Mouse (Mus musculus): ENCODE data around the gene Arhgef11. TPM values are rescaled to one million over a fixed set of nuclear protein-coding genes. Genes with fewer than 3 reads are reported as not detected.
"Not testable (repeated sequence)": the region's sequence is repeated elsewhere in the genome, so short reads cannot be mapped to it uniquely, and the experiment has no call there.

The Arhgef11 gene
- polyA plus RNA-seq (2015; fragmentation: Nextera tagmentation; extraction: Ambion mirVana), result 27.9 and 28.7 TPM in 2 replicates

DNA sequence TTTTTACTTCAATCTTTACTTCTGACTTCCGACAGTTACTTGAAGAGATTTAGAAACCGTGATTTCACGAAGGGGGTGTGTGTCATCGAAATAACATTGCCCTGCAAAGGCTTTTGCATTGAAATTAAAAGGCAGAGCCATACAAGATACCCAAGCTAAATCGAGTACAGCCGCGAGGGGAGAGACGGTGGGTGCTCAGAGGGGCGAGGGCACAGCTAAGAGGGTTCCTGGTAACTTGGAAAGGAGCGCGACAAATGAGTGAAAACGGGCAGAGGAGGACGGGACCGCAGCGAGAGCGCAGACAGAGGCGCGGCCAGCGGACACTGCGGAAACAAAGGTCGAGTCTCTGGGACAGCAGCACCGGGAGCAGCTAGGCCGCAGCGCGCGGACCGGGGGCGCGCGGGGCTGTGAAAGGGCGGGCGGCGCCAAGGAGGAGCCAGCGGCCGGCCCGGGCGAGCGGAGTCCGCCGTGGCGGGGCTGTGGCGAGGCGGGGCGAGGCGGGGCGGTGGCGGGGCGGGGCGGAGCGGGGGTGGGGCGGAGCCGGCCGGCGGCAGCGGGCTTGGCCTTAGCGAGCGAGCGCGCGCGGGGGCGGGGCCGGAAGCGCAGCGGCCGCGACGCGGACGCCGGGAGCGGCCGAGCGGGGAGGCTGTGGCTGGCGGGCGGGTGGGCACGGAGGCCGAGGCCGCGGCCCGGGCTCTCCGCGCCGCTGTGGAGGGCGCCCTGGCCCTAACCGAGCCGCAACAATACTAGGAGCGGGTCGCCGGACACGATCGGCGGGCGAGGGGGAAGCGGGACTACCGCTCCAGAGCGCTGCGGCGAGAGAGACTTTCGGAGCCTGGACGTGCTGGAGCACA is at the start of gene Arhgef11:
TSS of gene Arhgef11 (plus strand) at position 603 of the 854 bp plus-strand sequence.
- Histone ChIP-seq H3K4me3 (peak within 1 kb of the TSS; percentile 75), H3K27ac (peak within 1 kb of the TSS; percentile 92), H3K9me3 (no peaks in the 10 kb centered on the region), H3K36me3 (replicated peaks) (no peaks in the 10 kb centered on the region), H3K9ac (peak within 1 kb of the TSS; percentile 84), H3K4me1 (peaks cover 47% of the 10 kb centered on the region), H3K4me2 (peak within 1 kb of the TSS; percentile 98), H3K27me3 (replicated peaks) (no peaks in the 10 kb centered on the region)
- under 1% methylated on average over 96 of the region's 101 CpGs for WGBS
- ATAC-seq (replicated peaks), result peak; percentile 92

DNA sequence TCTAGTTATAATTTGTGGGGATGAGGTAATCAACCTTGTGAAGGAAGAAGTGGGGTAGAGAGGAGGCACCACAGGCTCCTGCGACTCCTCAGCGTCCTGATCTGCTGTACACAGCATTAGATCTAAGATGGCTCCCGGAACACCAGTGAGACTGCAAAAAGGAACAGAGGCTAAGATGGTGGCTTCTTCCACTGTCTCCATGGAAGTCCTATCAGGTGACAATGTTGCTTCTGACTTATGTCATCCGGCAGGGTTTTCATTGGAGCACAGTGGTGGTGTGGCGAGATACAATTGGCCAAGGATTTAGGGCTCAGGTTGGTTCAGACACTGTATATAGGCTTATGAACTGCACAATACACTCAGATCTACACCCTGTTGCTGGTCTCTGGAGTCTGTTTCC is 48.7 kb upstream of the Arhgef11 start:
- H3K9ac ChIP-seq, result no peak overlapping the region
- no peaks in the 10 kb centered on the region for H3K36me3 ChIP-seq (replicated peaks)
- WGBS, result 97% methylated on average over 5 of the region's 5 CpGs

DNA sequence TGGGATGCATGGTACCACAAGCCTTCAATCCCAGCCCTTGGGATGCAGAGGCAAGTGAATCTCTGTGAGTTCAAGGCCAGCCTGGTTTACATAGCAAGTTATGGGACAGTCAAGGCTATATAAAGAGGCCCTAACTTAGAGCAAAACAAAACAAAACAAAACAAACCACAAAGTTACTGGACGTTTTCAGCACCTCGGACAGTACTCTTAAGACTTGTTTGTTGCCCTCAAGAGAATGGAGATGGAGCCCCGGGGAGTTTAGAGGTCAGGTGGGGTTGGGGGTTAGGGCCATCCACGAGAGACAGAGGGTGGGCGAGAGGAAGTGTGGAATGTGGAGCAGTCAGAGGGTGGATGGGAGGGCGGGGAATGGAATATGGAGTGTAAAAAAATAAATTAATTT is 41.6 kb upstream of the Arhgef11 start:
- Histone ChIP-seq H3K27ac (no peak overlapping the region), H3K9me3 (no peaks in the 10 kb centered on the region), H3K36me3 (replicated peaks) (no peaks in the 10 kb centered on the region), H3K4me1 (no peaks in the 10 kb centered on the region), H3K27me3 (replicated peaks) (no peaks in the 10 kb centered on the region), H3K9ac (no peak overlapping the region), H3K4me2 (no peak overlapping the region), H3K4me3 (no peak overlapping the region)
- ATAC-seq (replicated peaks), result no peak
- 34% methylated on average over 6 of the region's 6 CpGs for WGBS

More for the DNA sequence above, 48.7 kb upstream of the Arhgef11 start:
- no peak overlapping the region for H3K4me3 ChIP-seq
- ATAC-seq (replicated peaks), result no peak
- H3K27me3 ChIP-seq (replicated peaks), result no peaks in the 10 kb centered on the region
- no peaks in the 10 kb centered on the region for H3K9me3 ChIP-seq
- H3K27ac ChIP-seq, result no peak overlapping the region
- no peak overlapping the region for H3K4me2 ChIP-seq
- peaks cover 14% of the 10 kb centered on the region for H3K4me1 ChIP-seq

DNA sequence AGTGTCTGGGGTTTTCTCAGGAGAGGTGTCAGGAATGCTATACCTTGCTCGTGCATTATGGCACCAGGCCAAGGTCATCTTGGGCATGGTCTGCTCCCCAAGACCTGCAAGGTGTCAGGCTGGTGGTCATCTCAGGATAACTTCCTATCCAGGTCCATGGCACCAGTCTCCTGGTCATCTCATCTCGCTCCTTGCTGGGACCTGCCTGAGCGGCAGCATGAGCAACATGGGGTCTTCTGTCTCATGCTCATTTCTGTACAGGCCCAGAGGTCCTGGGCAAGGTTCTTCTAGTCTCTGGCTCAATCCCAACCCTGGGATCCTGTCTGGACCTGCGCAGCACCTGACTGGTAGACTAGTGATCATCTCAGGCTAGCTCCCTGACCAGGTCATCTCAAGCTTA is 35.1 kb upstream of the Arhgef11 start:
- no peaks in the 10 kb centered on the region for H3K9me3 ChIP-seq
- WGBS, result 96% methylated on average over 4 of the region's 4 CpGs
- no peak for ATAC-seq (replicated peaks)

DNA sequence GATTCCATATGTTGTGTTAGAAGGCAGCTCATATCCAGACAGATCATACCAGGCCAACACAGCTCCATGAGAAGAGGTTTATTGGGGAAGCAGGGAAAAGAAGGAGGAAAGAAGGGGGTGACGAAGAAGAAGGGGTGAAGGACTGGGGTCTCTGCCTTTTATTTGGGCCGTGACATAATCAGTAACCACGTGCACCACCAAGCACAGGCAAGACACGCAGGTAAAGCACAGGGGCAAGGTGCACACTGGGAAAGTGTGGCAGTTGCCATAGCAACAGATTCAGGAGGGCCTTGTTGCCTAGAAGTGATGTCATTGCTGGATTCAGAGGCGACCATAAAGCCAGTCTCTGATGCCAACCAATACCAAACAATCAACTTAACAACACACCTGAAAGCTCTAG is 23.6 kb upstream of the Arhgef11 start:
- Histone ChIP-seq H3K27ac (no peak overlapping the region), H3K36me3 (replicated peaks) (no peaks in the 10 kb centered on the region), H3K27me3 (replicated peaks) (no peaks in the 10 kb centered on the region), H3K4me1 (no peaks in the 10 kb centered on the region), H3K4me2 (no peak overlapping the region), H3K9ac (no peak overlapping the region), H3K4me3 (no peak overlapping the region), H3K9me3 (no peaks in the 10 kb centered on the region)
- ATAC-seq (replicated peaks), result no peak
- 77% methylated on average over 5 of the region's 5 CpGs for WGBS

More for the DNA sequence above, 35.1 kb upstream of the Arhgef11 start:
- Histone ChIP-seq H3K4me1 (no peaks in the 10 kb centered on the region), H3K27me3 (replicated peaks) (no peaks in the 10 kb centered on the region), H3K4me3 (no peak overlapping the region), H3K27ac (no peak overlapping the region), H3K9ac (no peak overlapping the region), H3K36me3 (replicated peaks) (no peaks in the 10 kb centered on the region), H3K4me2 (no peak overlapping the region)

DNA sequence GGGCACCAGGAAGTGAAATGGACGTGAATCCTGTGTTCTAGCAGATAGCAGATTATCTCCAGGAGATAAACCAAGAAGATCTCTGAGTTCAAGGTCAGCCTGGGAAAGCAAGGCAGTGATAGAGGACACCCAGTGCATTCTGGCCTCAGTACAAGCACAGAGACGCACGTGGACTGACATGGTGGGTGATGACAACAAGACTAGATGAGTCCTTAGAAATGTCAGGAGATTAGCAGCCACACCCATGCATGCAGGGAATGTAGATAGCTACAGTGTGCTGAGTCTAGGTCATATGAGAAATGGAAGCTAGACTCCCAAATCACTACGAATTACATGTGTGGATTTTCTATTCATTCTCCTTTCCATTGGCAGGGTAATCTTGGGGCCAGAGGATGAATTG is 22.0 kb upstream of the Arhgef11 start:
- H3K27me3 ChIP-seq (replicated peaks); H3K9ac ChIP-seq; H3K9me3 ChIP-seq; H3K36me3 ChIP-seq (replicated peaks); ATAC-seq (replicated peaks); H3K4me2 ChIP-seq; H3K4me3 ChIP-seq; H3K4me1 ChIP-seq; H3K27ac ChIP-seq: not testable (repeated sequence)
- 73% methylated on average over 4 of the region's 4 CpGs for WGBS

DNA sequence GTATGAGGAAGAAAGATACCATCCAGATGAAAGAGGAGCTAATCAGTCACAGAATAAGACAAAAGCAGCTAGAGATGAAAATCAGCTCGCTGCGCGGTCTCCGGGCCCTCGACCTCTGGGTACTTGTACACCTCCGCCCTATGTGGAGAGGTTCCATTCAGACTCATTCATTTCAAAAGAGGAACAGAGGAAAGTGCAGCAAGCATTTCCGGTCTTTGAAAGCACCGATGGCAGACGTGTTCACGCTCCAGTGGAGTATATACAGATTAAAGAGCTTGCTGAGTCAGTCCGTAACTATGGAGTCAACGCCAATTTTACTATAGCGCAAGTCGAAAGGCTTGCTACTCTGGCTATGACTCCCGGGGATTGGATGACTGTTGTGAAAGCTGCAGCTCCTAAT is 16.3 kb upstream of the Arhgef11 start:
- WGBS, result 94% methylated on average over 15 of the region's 15 CpGs
- not testable (repeated sequence) for H3K27me3 ChIP-seq (replicated peaks); H3K36me3 ChIP-seq (replicated peaks); ATAC-seq (replicated peaks); H3K9ac ChIP-seq; H3K9me3 ChIP-seq; H3K4me1 ChIP-seq; H3K4me3 ChIP-seq; H3K4me2 ChIP-seq; H3K27ac ChIP-seq

DNA sequence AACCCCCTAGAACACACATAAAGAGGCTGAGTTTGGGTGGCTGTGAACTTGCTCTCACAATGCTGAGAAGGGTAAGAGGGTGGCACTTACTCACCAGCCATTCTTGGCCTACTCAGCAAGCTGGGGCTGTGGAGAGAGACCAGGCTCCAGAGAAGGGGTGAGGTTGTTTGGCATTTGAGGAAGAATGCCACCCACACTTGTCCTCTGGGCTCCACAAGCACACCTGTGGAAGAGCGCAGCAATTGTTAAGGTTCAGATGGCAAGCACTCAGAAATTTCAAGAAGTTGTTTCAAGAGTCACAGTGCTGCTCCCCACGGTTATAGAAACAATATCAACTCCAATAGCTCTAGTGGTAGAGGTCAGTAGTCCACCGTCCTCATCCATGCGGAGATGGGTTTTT is 1.0 kb upstream of the Arhgef11 start:
- Histone ChIP-seq H3K27ac (peak overlapping the region; percentile 92; the same call in 1 of the 2 replicates), H3K9me3 (no peaks in the 10 kb centered on the region), H3K36me3 (replicated peaks) (no peaks in the 10 kb centered on the region), H3K4me1 (peaks cover 39% of the 10 kb centered on the region), H3K9ac (no peak overlapping the region), H3K4me3 (no peak overlapping the region; the same call in 1 of the 2 replicates), H3K4me2 (peak overlapping the region; percentile 98), H3K27me3 (replicated peaks) (no peaks in the 10 kb centered on the region)
- WGBS, result 61% methylated on average over 4 of the region's 4 CpGs
- peak; percentile 18; the same call in 1 of the 2 replicates for ATAC-seq (replicated peaks)

DNA sequence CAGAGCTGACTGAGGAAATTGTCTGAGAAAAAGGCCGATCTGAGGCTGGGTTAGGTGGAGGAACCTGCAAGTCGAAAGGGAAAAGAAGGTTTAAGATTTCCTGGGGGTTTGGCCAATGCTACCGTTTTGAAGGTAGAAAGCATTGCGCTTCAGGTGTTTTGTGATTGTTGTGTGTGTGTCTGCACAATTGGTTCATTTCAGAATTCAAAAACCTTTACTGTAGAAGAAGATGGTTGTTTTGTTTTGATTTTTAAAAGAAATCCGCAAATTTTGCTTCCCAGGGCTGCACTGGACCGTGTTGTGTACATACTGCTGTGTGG is 412 bp downstream of the Arhgef11 start:
- Histone ChIP-seq H3K36me3 (replicated peaks) (no peaks in the 10 kb centered on the region), H3K4me2 (peak overlapping the region; percentile 98), H3K4me1 (peaks cover 52% of the 10 kb centered on the region), H3K9ac (peak overlapping the region; percentile 84), H3K27me3 (replicated peaks) (no peaks in the 10 kb centered on the region), H3K4me3 (peak overlapping the region; percentile 75), H3K27ac (peak overlapping the region; percentile 92), H3K9me3 (no peaks in the 10 kb centered on the region)
- ATAC-seq (replicated peaks), result no peak; the same call in 1 of the 2 replicates
- WGBS, result 1% methylated on average over 6 of the region's 6 CpGs

DNA sequence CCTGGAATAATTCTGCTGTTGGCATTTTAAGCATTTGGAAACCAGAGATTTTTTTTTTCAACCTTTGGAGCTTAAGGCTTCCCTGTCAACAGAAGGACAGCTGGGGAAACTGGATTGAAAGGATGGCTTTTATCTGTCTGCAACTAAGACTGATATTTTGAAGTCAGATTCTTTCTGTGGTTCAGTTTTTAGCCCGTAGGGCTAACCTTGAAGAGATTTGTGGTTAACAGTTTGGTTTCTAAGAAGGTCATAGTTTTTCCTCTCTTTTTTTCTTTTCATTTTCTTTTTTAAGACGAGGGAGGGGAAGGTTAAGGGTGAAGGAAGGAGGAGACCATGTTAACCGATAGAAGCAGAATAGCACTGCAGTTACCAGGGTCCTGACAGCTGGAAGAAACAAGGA is 881 bp downstream of the Arhgef11 start:
- no peak for ATAC-seq (replicated peaks)
- 1% methylated on average over 3 of the region's 3 CpGs for WGBS
- Histone ChIP-seq H3K4me2 (peak overlapping the region; percentile 98), H3K4me3 (peak overlapping the region; percentile 75), H3K9ac (peak overlapping the region; percentile 84), H3K4me1 (peaks cover 56% of the 10 kb centered on the region), H3K27me3 (replicated peaks) (no peaks in the 10 kb centered on the region), H3K27ac (peak overlapping the region; percentile 92; the same call in 1 of the 2 replicates), H3K36me3 (replicated peaks) (no peaks in the 10 kb centered on the region), H3K9me3 (no peaks in the 10 kb centered on the region)

DNA sequence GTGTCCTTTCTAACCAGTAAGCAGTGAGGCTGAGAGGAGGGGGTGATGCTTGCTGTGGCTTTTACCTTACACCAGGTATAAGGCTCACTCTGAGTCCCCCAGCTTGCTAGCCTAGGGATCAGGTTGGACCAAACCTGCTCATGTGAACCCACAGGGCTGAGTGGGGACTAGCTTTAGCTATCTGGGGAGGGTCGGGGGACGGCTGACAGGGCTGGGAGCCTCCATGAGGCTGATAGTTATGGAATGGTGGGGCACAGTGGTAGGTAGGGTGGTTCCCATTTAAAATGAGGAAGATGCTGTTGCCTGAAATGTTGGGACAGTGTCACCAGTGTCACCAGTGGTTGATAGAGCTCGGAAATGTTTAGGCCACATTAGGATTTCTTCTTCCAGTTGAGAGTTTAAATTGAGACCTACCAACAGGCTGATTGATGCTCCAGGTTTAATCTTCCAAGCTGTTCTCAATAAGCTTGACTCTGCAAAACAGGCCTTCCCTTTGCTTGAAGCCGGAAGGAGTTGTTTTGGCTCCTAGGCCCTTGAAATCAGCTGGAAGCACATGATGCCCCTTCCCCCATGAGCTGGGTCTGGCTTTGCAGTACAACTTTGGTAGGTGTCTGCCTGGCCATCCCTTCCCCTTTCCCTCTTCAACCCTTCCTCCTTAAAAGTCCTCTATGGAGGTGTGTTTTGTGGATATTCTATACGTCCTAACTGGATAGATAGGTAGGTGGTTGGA is 1.8 kb downstream of the Arhgef11 start:
- 45% methylated on average over 5 of the region's 5 CpGs for WGBS
- H3K9ac ChIP-seq, result peak overlapping the region; percentile 84
- ATAC-seq (replicated peaks), result no peak
- peaks cover 59% of the 10 kb centered on the region for H3K4me1 ChIP-seq
- H3K36me3 ChIP-seq (replicated peaks), result no peaks in the 10 kb centered on the region
- H3K4me3 ChIP-seq, result peak overlapping the region; percentile 75
- peak overlapping the region; percentile 98 for H3K4me2 ChIP-seq
- 0 out of 2 replicates have a peak overlapping the region, but pooled peaks have one; percentile 34 for H3K27ac ChIP-seq
- no peaks in the 10 kb centered on the region for H3K9me3 ChIP-seq
- H3K27me3 ChIP-seq (replicated peaks), result no peaks in the 10 kb centered on the region

DNA sequence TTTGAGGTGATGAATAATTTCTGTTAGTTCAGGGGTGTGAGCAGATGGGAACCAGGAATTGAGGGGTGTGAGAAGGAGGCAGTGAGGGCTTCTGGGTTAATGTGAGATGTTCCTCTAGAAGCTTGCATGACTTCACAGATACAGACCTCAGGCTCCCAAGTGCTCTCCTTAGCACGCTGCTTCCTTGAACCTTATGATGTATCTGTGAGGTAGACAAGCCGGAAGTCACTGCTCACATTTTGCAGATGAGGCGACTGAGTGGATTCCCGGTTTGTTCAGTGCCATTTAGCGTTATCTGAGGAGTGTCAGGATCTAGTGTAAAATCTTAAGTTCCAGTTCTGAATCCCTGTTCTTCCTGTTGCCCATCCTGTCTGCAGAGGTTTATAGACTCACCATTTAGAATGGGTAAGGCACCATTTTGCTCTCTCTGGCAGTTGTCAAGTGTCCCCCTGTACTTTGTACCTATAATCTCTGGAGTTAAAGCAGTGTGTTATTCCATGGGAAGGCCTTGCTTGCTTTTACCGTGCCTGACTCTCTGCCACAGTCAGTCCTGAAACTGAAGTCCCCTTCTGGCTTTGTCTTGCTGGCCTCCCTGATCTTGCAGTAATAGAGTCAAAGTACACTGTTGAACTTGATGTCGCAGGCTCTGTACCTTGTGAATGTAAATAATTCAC is 3.0 kb downstream of the Arhgef11 start:
- Histone ChIP-seq H3K4me2 (peak overlapping the region; percentile 98), H3K36me3 (replicated peaks) (no peaks in the 10 kb centered on the region), H3K9ac (peak overlapping the region; percentile 36), H3K9me3 (no peaks in the 10 kb centered on the region), H3K4me1 (peaks cover 62% of the 10 kb centered on the region), H3K27ac (no peak overlapping the region), H3K4me3 (peak overlapping the region; percentile 75), H3K27me3 (replicated peaks) (no peaks in the 10 kb centered on the region)
- 49% methylated on average over 7 of the region's 7 CpGs for WGBS
- ATAC-seq (replicated peaks), result no peak
